Comparison of ENCODE assay signal across 9 mouse cellular contexts in genomic region chr11:97207011-97207422, GRCm38 (mm10). TPM values are rescaled to one million over a fixed set of nuclear protein-coding genes. Genes with fewer than 3 reads are reported as not detected.
DNase-seq lines count a peak whose midpoint lies in the region; ATAC-seq lines count a peak whose summit lies in the region.
"Had no signal": no experiment of that assay in that cellular context is flagged by ENCODE, and none has a peak within 500 bp of the region (broad histone marks: within the 10 kb centered on the region; RNA-seq: fewer than 3 reads in every experiment).

No protein-coding gene starts in this region.

- H3K4me3 ChIP-seq in limb, embryonic 15.5 days, result no peak overlapping the region
- no peak overlapping the region for H3K4me3 ChIP-seq in limb, embryonic 10.5 days
- H3K4me3 ChIP-seq in intestine, embryonic 16.5 days (ENCODE audit: low read length), result no peak overlapping the region
- H3K4me3 ChIP-seq in midbrain, embryonic 16.5 days (ENCODE audit: low read depth, low read length), result no peak overlapping the region

- H3K9ac ChIP-seq in limb, embryonic 15.5 days, result no peak overlapping the region
- H3K9ac ChIP-seq in intestine, embryonic 16.5 days (ENCODE audit: low read depth, low read length), result no peak overlapping the region
- no peak overlapping the region for H3K9ac ChIP-seq in midbrain, embryonic 16.5 days (ENCODE audit: low read depth, low read length)

- ATAC-seq in limb, embryonic 15.5 days (ENCODE audit: insufficient number of reproducible peaks, low FRiP score, low TSS enrichment, low read depth), result no peak
- peak; percentile 31 for ATAC-seq in intestine, embryonic 16.5 days
- ATAC-seq in midbrain, embryonic 16.5 days, result no peak

- H3K27me3 ChIP-seq in limb, embryonic 15.5 days, result no peaks in the 10 kb centered on the region
- no peaks in the 10 kb centered on the region for H3K27me3 ChIP-seq in limb, embryonic 10.5 days (ENCODE audit: low read depth, poor library complexity, severe bottlenecking)
- H3K27me3 ChIP-seq in intestine, embryonic 16.5 days (replicated peaks; ENCODE audit: control insufficient read depth, insufficient read depth, low read length), result no peaks in the 10 kb centered on the region
- no peaks in the 10 kb centered on the region for H3K27me3 ChIP-seq in midbrain, embryonic 16.5 days (ENCODE audit: control insufficient read depth, insufficient read depth, low read depth, low read length)

- no peak for DNase-seq in limb, embryonic 10.5 days (ENCODE audit: low spot score)
- peak; percentile 73 for DNase-seq in R1 (ENCODE audit: low read depth, low spot score)
- peak; percentile 75 for DNase-seq in right cerebral cortex, postnatal 25 days
- no peak for DNase-seq in gastrocnemius, adult 8-10 months (ENCODE audit: low spot score in 2 of 2)
- no peak for DNase-seq in embryo, embryonic 11 days
- DNase-seq: kidney, postnatal 10 days had no signal

- peaks cover 53% of the 10 kb centered on the region for H3K36me3 ChIP-seq in limb, embryonic 15.5 days
- peaks cover 61% of the 10 kb centered on the region for H3K36me3 ChIP-seq in limb, embryonic 10.5 days
- peaks cover 7% of the 10 kb centered on the region for H3K36me3 ChIP-seq in intestine, embryonic 16.5 days (ENCODE audit: control insufficient read depth, insufficient read depth, low read length)
- H3K36me3 ChIP-seq in midbrain, embryonic 16.5 days (ENCODE audit: control insufficient read depth, insufficient read depth, low read length), result peaks cover 12% of the 10 kb centered on the region

- no peaks in the 10 kb centered on the region for H3K4me1 ChIP-seq in limb, embryonic 15.5 days
- H3K4me1 ChIP-seq in limb, embryonic 10.5 days, result peaks cover 11% of the 10 kb centered on the region
- H3K4me1 ChIP-seq in intestine, embryonic 16.5 days (ENCODE audit: control insufficient read depth, insufficient read depth, low read length), result peaks cover 12% of the 10 kb centered on the region
- no peaks in the 10 kb centered on the region for H3K4me1 ChIP-seq in midbrain, embryonic 16.5 days (ENCODE audit: control insufficient read depth, insufficient read depth, low read length)

- 71% methylated on average over 8 of the region's 8 CpGs for WGBS in limb, embryonic 15.5 days
- 84% methylated on average over 8 of the region's 8 CpGs for WGBS in limb, embryonic 10.5 days
- 71% methylated on average over 8 of the region's 8 CpGs for WGBS in intestine, embryonic 16.5 days
- 84% methylated on average over 8 of the region's 8 CpGs for WGBS in midbrain, embryonic 16.5 days

- no peak overlapping the region for H3K4me2 ChIP-seq in limb, embryonic 15.5 days
- H3K4me2 ChIP-seq in intestine, embryonic 16.5 days (ENCODE audit: low read depth, low read length), result no peak overlapping the region
- no peak overlapping the region for H3K4me2 ChIP-seq in midbrain, embryonic 16.5 days (ENCODE audit: low read length)

- peak overlapping the region; percentile 50 for H3K27ac ChIP-seq in limb, embryonic 15.5 days
- H3K27ac ChIP-seq in limb, embryonic 10.5 days, result no peak overlapping the region
- H3K27ac ChIP-seq in intestine, embryonic 16.5 days (ENCODE audit: low read length), result 0 out of 2 replicates have a peak overlapping the region, but pooled peaks have one; percentile 24
- no peak overlapping the region for H3K27ac ChIP-seq in midbrain, embryonic 16.5 days (ENCODE audit: low read length)

- no peaks in the 10 kb centered on the region for H3K9me3 ChIP-seq in limb, embryonic 15.5 days
- H3K9me3 ChIP-seq in limb, embryonic 10.5 days (replicated peaks), result no peaks in the 10 kb centered on the region
- H3K9me3 ChIP-seq in intestine, embryonic 16.5 days (ENCODE audit: control insufficient read depth, low read length), result no peaks in the 10 kb centered on the region
- H3K9me3 ChIP-seq in midbrain, embryonic 16.5 days (replicated peaks; ENCODE audit: control insufficient read depth, low read length, poor library complexity, severe bottlenecking), result no peaks in the 10 kb centered on the region

RNA-seq across cellular contexts. Expression of gene Kpnb1, which starts 19.3 kb away (rescaled TPM):
- 42.7 and 44.3 TPM in 2 replicates for polyA plus RNA-seq in limb, embryonic 15.5 days (2015; fragmentation: Nextera tagmentation; extraction: Ambion mirVana)
- polyA plus RNA-seq in limb, embryonic 10.5 days (2016; fragmentation: Nextera tagmentation; extraction: Ambion mirVana), result 82.8 and 88.9 TPM in 2 replicates
- 31.9 and 36.3 TPM in 2 replicates for polyA plus RNA-seq in intestine, embryonic 16.5 days (2015; fragmentation: Nextera tagmentation; extraction: Ambion mirVana)
- total RNA-seq in gastrocnemius, adult 8-10 months (2022), result 10 to 100 TPM; 44.0 to 55.2 (median 46.2) TPM
- polyA plus RNA-seq in midbrain, embryonic 16.5 days (2015; fragmentation: Nextera tagmentation; extraction: Ambion mirVana), result 28.5 and 32.9 TPM in 2 replicates

RNA-seq across cellular contexts. Expression of gene Tbkbp1, which starts 55.7 kb away (rescaled TPM):
- 6.8 and 7.8 TPM in 2 replicates for polyA plus RNA-seq in limb, embryonic 15.5 days (2015; fragmentation: Nextera tagmentation; extraction: Ambion mirVana)
- polyA plus RNA-seq in limb, embryonic 10.5 days (2016; fragmentation: Nextera tagmentation; extraction: Ambion mirVana), result 6.1 and 7.8 TPM in 2 replicates
- 2.0 TPM in 2 replicates for polyA plus RNA-seq in intestine, embryonic 16.5 days (2015; fragmentation: Nextera tagmentation; extraction: Ambion mirVana)
- 1 to 10 TPM; 2.5 to 8.7 (median 5.1) TPM for total RNA-seq in gastrocnemius, adult 8-10 months (2022)
- 7.7 and 8.2 TPM in 2 replicates for polyA plus RNA-seq in midbrain, embryonic 16.5 days (2015; fragmentation: Nextera tagmentation; extraction: Ambion mirVana)

Comparison
In these comparisons a context has a peak if more than half of its experiments do, and no peak if none do; other contexts are left out.
1. H3K27ac ChIP-seq: peak in limb, embryonic 15.5 days (single experiment) and intestine, embryonic 16.5 days (single experiment); none in limb, embryonic 10.5 days (single experiment) and midbrain, embryonic 16.5 days (single experiment).
2. DNase-seq: peak in R1 (single experiment) and right cerebral cortex, postnatal 25 days (single experiment); none in limb, embryonic 10.5 days (single experiment), gastrocnemius, adult 8-10 months (0 of 2) and embryo, embryonic 11 days (single experiment).